Mouse (Mus musculus) midbrain, embryonic 11.5 days (tissue): ENCODE measurements around the gene Frem1. TPM values are rescaled to one million over a fixed set of nuclear protein-coding genes. Genes with fewer than 3 reads are reported as not detected.
A peak's percentile ranks its signal among the peaks of the same experiment; 100 is the strongest.

Source experiments
- ATAC-seq: fragments of 200-750 bp; cut with Nextera tagmentation; 2 replicates; pipeline ENCODE4 v1.8.0; 2017; ENCODE audit warnings: moderate TSS enrichment, moderate library complexity; ENCODE audit not compliant: low FRiP score
- DNase-seq: peaks from one replicate; pipeline ENCODE4 v3.0.0; 2015; ENCODE audit warnings: low spot score; ENCODE audit errors: missing footprints
- H3K27ac ChIP-seq: fragments of 300-500 bp; sonication (generic); 2 replicates; pipeline ENCODE4 v1.5.1; 2014; ENCODE audit warnings: low read depth, low read length
- H3K27me3 ChIP-seq: fragments of 300-500 bp; sonication (generic); 2 replicates; pipeline ENCODE4 v1.6.1; 2014; ENCODE audit warnings: mild to moderate bottlenecking, low read length, moderate library complexity, mixed read lengths; ENCODE audit not compliant: control insufficient read depth, insufficient read depth
- H3K36me3 ChIP-seq: fragments of 300-500 bp; sonication (generic); 2 replicates; pipeline ENCODE4 v1.6.1; 2014; ENCODE audit warnings: mild to moderate bottlenecking, low read length, moderate library complexity, mixed read lengths; ENCODE audit not compliant: control insufficient read depth, insufficient read depth
- H3K4me1 ChIP-seq: fragments of 300-500 bp; sonication (generic); 2 replicates; pipeline ENCODE4 v1.6.1; 2014; ENCODE audit warnings: low read length; ENCODE audit not compliant: control insufficient read depth, insufficient read depth
- H3K4me2 ChIP-seq: fragments of 300-500 bp; sonication (generic); 2 replicates; pipeline ENCODE4 v1.6.1; 2014; ENCODE audit warnings: mild to moderate bottlenecking, moderate library complexity
- H3K4me3 ChIP-seq: fragments of 300-500 bp; sonication (generic); 2 replicates; pipeline ENCODE4 v1.5.1; 2014; ENCODE audit warnings: low read depth, low read length
- H3K9ac ChIP-seq: fragments of 300-500 bp; sonication (generic); 2 replicates; pipeline ENCODE4 v1.6.1; 2014; ENCODE audit warnings: low read length
- H3K9me3 ChIP-seq: fragments of 300-500 bp; sonication (generic); 2 replicates; pipeline ENCODE4 v1.6.1; 2016; ENCODE audit warnings: low read length; ENCODE audit not compliant: control insufficient read depth
- WGBS: fragments of 180-500 bp; shearing (Covaris S2); extraction: QIAGEN DNeasy Blood & Tissue Kit; methylation state at CpG from one replicate; pipeline ENCODE4 v1.1.7; 2014; 5-methylcytosine and 5-hydroxymethylcytosine counted together
- polyA plus RNA-seq: library from polyadenylated mRNA; unstranded; fragments of >200 nt; fragmentation: Nextera tagmentation; extraction: Ambion mirVana; gene quantifications from 2 replicates; pipeline ENCODE4 v1.2.1, GENCODE M21; 2014

Frem1 gene
- polyA plus RNA-seq, 1 experiment from 2014 or later = 8.2 TPM

- no peaks in the 10 kb centered on the region for H3K36me3 ChIP-seq
- no peaks in the 10 kb centered on the region for H3K27me3 ChIP-seq
- H3K4me3 ChIP-seq = no peak overlapping the region
- no peaks in the 10 kb centered on the region for H3K4me1 ChIP-seq
- DNase-seq (no peak), ATAC-seq (no peak)
- H3K27ac ChIP-seq = no peak overlapping the region
- H3K4me2 ChIP-seq = no peak overlapping the region
- 88% methylated on average over 5 of the region's 5 CpGs for WGBS
- no peak overlapping the region for H3K9ac ChIP-seq
- no peaks in the 10 kb centered on the region for H3K9me3 ChIP-seq
These were observed 48.1 kb downstream of the Frem1 start for GRCm38 (mm10) chr4:83004086-83004485.

- 97% methylated on average over 3 of the region's 3 CpGs for WGBS
- no peak overlapping the region for H3K9ac ChIP-seq
- DNase-seq = no peak
- no peaks in the 10 kb centered on the region for H3K27me3 ChIP-seq
- no peaks in the 10 kb centered on the region for H3K9me3 ChIP-seq
- no peak for ATAC-seq
- peaks cover 6% of the 10 kb centered on the region for H3K4me1 ChIP-seq
- H3K36me3 ChIP-seq = no peaks in the 10 kb centered on the region
- no peak overlapping the region for H3K4me3 ChIP-seq
- H3K27ac ChIP-seq = no peak overlapping the region
- H3K4me2 ChIP-seq = no peak overlapping the region
These were observed 60.1 kb downstream of the Frem1 start for GRCm38 (mm10) chr4:82992042-82992441.

GRCm38 (mm10) chr4:82990973-82991695 is 61.0 kb downstream of the Frem1 start:
- Histone ChIP-seq H3K27me3 (no peaks in the 10 kb centered on the region), H3K4me3 (no peak overlapping the region), H3K9ac (no peak overlapping the region), H3K4me2 (no peak overlapping the region), H3K36me3 (no peaks in the 10 kb centered on the region), H3K4me1 (peaks cover 6% of the 10 kb centered on the region), H3K27ac (no peak overlapping the region), H3K9me3 (no peaks in the 10 kb centered on the region)
- peak; percentile 33; the same call in 1 of the 2 replicates for ATAC-seq
- 51% methylated on average over 7 of the region's 7 CpGs for WGBS
- DNase-seq = no peak

- no peaks in the 10 kb centered on the region for H3K36me3 ChIP-seq
- H3K27ac ChIP-seq = no peak overlapping the region
- no peaks in the 10 kb centered on the region for H3K4me1 ChIP-seq
- H3K9me3 ChIP-seq = no peaks in the 10 kb centered on the region
- H3K9ac ChIP-seq = no peak overlapping the region
- H3K4me2 ChIP-seq = no peak overlapping the region
- H3K4me3 ChIP-seq = no peak overlapping the region
- WGBS = 52% methylated on average over 4 of the region's 4 CpGs
- ATAC-seq = peak; percentile 22; the same call in 1 of the 2 replicates
- DNase-seq = no peak
- no peaks in the 10 kb centered on the region for H3K27me3 ChIP-seq
These were observed 79.8 kb downstream of the Frem1 start for GRCm38 (mm10) chr4:82972381-82972780.

GRCm38 (mm10) chr4:82970901-82971648 is 81.1 kb downstream of the Frem1 start:
- Histone ChIP-seq H3K27me3 (no peaks in the 10 kb centered on the region), H3K36me3 (no peaks in the 10 kb centered on the region), H3K4me1 (no peaks in the 10 kb centered on the region), H3K9ac (no peak overlapping the region), H3K9me3 (no peaks in the 10 kb centered on the region), H3K4me3 (no peak overlapping the region), H3K27ac (no peak overlapping the region), H3K4me2 (no peak overlapping the region)
- WGBS = 89% methylated on average over 12 of the region's 12 CpGs
- no peak for DNase-seq
- no peak for ATAC-seq

- Histone ChIP-seq H3K36me3 (no peaks in the 10 kb centered on the region), H3K27me3 (no peaks in the 10 kb centered on the region), H3K4me2 (no peak overlapping the region), H3K4me3 (no peak overlapping the region), H3K4me1 (no peaks in the 10 kb centered on the region), H3K9ac (no peak overlapping the region), H3K9me3 (no peaks in the 10 kb centered on the region), H3K27ac (no peak overlapping the region)
- DNase-seq = no peak
- no peak for ATAC-seq
- 73% methylated on average over 1 of the region's 1 CpGs for WGBS
These were observed 91.1 kb downstream of the Frem1 start for GRCm38 (mm10) chr4:82961024-82961423.

GRCm38 (mm10) chr4:82957827-82958538 is 94.2 kb downstream of the Frem1 start:
- ATAC-seq (peak; percentile 38; the same call in 1 of the 2 replicates), DNase-seq (no peak)
- no peaks in the 10 kb centered on the region for H3K9me3 ChIP-seq
- H3K4me1 ChIP-seq = no peaks in the 10 kb centered on the region
- peak overlapping the region; percentile 11; the same call in 1 of the 2 replicates for H3K27ac ChIP-seq
- H3K4me2 ChIP-seq = no peak overlapping the region
- H3K27me3 ChIP-seq = no peaks in the 10 kb centered on the region
- H3K4me3 ChIP-seq = no peak overlapping the region
- H3K9ac ChIP-seq = no peak overlapping the region
- WGBS = 74% methylated on average over 14 of the region's 14 CpGs
- no peaks in the 10 kb centered on the region for H3K36me3 ChIP-seq

GRCm38 (mm10) chr4:82953992-82954391 is 98.1 kb downstream of the Frem1 start:
- Histone ChIP-seq H3K27me3 (no peaks in the 10 kb centered on the region), H3K4me3 (no peak overlapping the region), H3K36me3 (no peaks in the 10 kb centered on the region), H3K4me1 (no peaks in the 10 kb centered on the region), H3K27ac (no peak overlapping the region), H3K4me2 (no peak overlapping the region), H3K9me3 (no peaks in the 10 kb centered on the region), H3K9ac (no peak overlapping the region)
- ATAC-seq (no peak), DNase-seq (no peak)
- 59% methylated on average over 4 of the region's 4 CpGs for WGBS

- H3K36me3 ChIP-seq = no peaks in the 10 kb centered on the region
- H3K4me3 ChIP-seq = no peak overlapping the region
- WGBS = 90% methylated on average over 8 of the region's 8 CpGs
- ATAC-seq (no peak), DNase-seq (no peak)
- H3K9ac ChIP-seq = no peak overlapping the region
- H3K27me3 ChIP-seq = no peaks in the 10 kb centered on the region
- no peak overlapping the region for H3K27ac ChIP-seq
- H3K4me2 ChIP-seq = no peak overlapping the region
- no peaks in the 10 kb centered on the region for H3K9me3 ChIP-seq
- H3K4me1 ChIP-seq = peaks cover 2% of the 10 kb centered on the region; the same call in 1 of the 2 replicates
These were observed 102.6 kb downstream of the Frem1 start for GRCm38 (mm10) chr4:82949511-82949910.
